Mouse (Mus musculus) right cerebral cortex, postnatal 14 days (tissue): ENCODE results near the gene Wasf1.

ENCODE experiments used
- DNase-seq: peaks from one replicate; pipeline ENCODE4 v3.0.0; 2022

The Wasf1 gene

GRCm38 (mm10) chr10:40985350-40985749 lies 102.1 kb downstream of the Wasf1 start:
- DNase-seq = no peak
